In genomic region chr11:42393451-42393850, GRCm38 (mm10) we compare ENCODE assay signal across 20 mouse cellular contexts. TPM values are rescaled to one million over a fixed set of nuclear protein-coding genes. Genes with fewer than 3 reads are reported as not detected.
DNase-seq lines count a peak whose midpoint lies in the region; ATAC-seq and TF ChIP-seq lines count a peak whose summit lies in the region.
"Had no signal": no experiment of that assay in that cellular context is flagged by ENCODE, and none has a peak within 500 bp of the region (broad histone marks: within the 10 kb centered on the region; RNA-seq: fewer than 3 reads in every experiment).

No protein-coding gene starts in this region.

- no peaks in the 10 kb centered on the region for H3K36me3 ChIP-seq in midbrain, postnatal 0 days (ENCODE audit: insufficient read depth, low read length)
- no peaks in the 10 kb centered on the region for H3K36me3 ChIP-seq in midbrain, embryonic 13.5 days
- H3K36me3 ChIP-seq in heart, embryonic 12.5 days: no peaks in the 10 kb centered on the region
- H3K36me3 ChIP-seq: embryonic facial prominence, embryonic 10.5 days; forebrain, embryonic 15.5 days; heart, embryonic 10.5 days; heart, embryonic 15.5 days had no signal

- no peak overlapping the region for H3K27ac ChIP-seq in midbrain, postnatal 0 days (ENCODE audit: low read depth, low read length)
- no peak overlapping the region for H3K27ac ChIP-seq in midbrain, embryonic 13.5 days
- no peak overlapping the region for H3K27ac ChIP-seq in heart, embryonic 12.5 days (ENCODE audit: poor library complexity, severe bottlenecking)
- H3K27ac ChIP-seq: embryonic facial prominence, embryonic 10.5 days; forebrain, embryonic 15.5 days; heart, embryonic 10.5 days; heart, embryonic 15.5 days; hindbrain, embryonic 14.5 days had no signal

- H3K9me3 ChIP-seq in midbrain, postnatal 0 days (ENCODE audit: low read length): no peaks in the 10 kb centered on the region
- no peaks in the 10 kb centered on the region for H3K9me3 ChIP-seq in midbrain, embryonic 13.5 days
- H3K9me3 ChIP-seq in heart, embryonic 12.5 days (replicated peaks): no peaks in the 10 kb centered on the region
- H3K9me3 ChIP-seq: embryonic facial prominence, embryonic 10.5 days; forebrain, embryonic 15.5 days; heart, embryonic 10.5 days; heart, embryonic 15.5 days had no signal

- no peak overlapping the region for H3K9ac ChIP-seq in midbrain, postnatal 0 days (replicated peaks; ENCODE audit: low read length, poor library complexity, severe bottlenecking)
- no peak overlapping the region for H3K9ac ChIP-seq in midbrain, embryonic 13.5 days (replicated peaks)
- H3K9ac ChIP-seq in heart, embryonic 12.5 days: no peak overlapping the region
- H3K9ac ChIP-seq: forebrain, embryonic 15.5 days; heart, embryonic 15.5 days; hindbrain, embryonic 14.5 days had no signal

- no peak for DNase-seq in frontal cortex, adult 2 months (ENCODE audit: extremely low spot score in 1 of 2, low spot score in 1 of 2)
- DNase-seq in midbrain, postnatal 0 days (ENCODE audit: low spot score): peak; percentile 19
- DNase-seq in brain, embryonic 18.5 days (ENCODE audit: low read depth, low spot score): peak; percentile 42
- DNase-seq: adrenal gland, adult 8-10 months; cerebellum, adult 2 months; cerebellum, postnatal 10 days; gastrocnemius, postnatal 36 days; heart, adult 18-20 months; heart, postnatal 14 days had no signal

- ATAC-seq in frontal cortex, adult (ENCODE audit: low TSS enrichment): 0 out of 2 replicates have a peak, but pooled peaks have one; percentile 27
- no peak for ATAC-seq in midbrain, postnatal 0 days (ENCODE audit: low FRiP score)
- no peak for ATAC-seq in midbrain, embryonic 13.5 days
- ATAC-seq in heart, embryonic 12.5 days (ENCODE audit: insufficient number of reproducible peaks, low FRiP score): no peak
- ATAC-seq: forebrain, embryonic 15.5 days; intestine, embryonic 16.5 days had no signal

- H3K4me3 ChIP-seq in midbrain, postnatal 0 days (ENCODE audit: low read depth, low read length): no peak overlapping the region
- H3K4me3 ChIP-seq in midbrain, embryonic 13.5 days (replicated peaks): no peak overlapping the region
- H3K4me3 ChIP-seq in heart, embryonic 12.5 days: no peak overlapping the region
- H3K4me3 ChIP-seq: embryonic facial prominence, embryonic 10.5 days; forebrain, embryonic 15.5 days; heart, embryonic 10.5 days; heart, embryonic 15.5 days had no signal

- H3K27me3 ChIP-seq in midbrain, postnatal 0 days (ENCODE audit: insufficient read depth, low read length): no peaks in the 10 kb centered on the region
- no peaks in the 10 kb centered on the region for H3K27me3 ChIP-seq in midbrain, embryonic 13.5 days
- no peaks in the 10 kb centered on the region for H3K27me3 ChIP-seq in heart, embryonic 12.5 days (replicated peaks)
- H3K27me3 ChIP-seq: CH12.LX; forebrain, embryonic 15.5 days; heart, embryonic 15.5 days had no signal

- H3K4me1 ChIP-seq in midbrain, postnatal 0 days (ENCODE audit: insufficient read depth, low read length): no peaks in the 10 kb centered on the region
- H3K4me1 ChIP-seq in midbrain, embryonic 13.5 days (replicated peaks): no peaks in the 10 kb centered on the region
- H3K4me1 ChIP-seq in heart, embryonic 12.5 days (replicated peaks): no peaks in the 10 kb centered on the region
- H3K4me1 ChIP-seq: embryonic facial prominence, embryonic 10.5 days; forebrain, embryonic 15.5 days; heart, embryonic 10.5 days; heart, embryonic 15.5 days had no signal

- H3K4me2 ChIP-seq in midbrain, postnatal 0 days (ENCODE audit: low read depth, low read length, poor library complexity, severe bottlenecking): no peak overlapping the region
- H3K4me2 ChIP-seq in midbrain, embryonic 13.5 days (replicated peaks): no peak overlapping the region
- no peak overlapping the region for H3K4me2 ChIP-seq in heart, embryonic 12.5 days
- H3K4me2 ChIP-seq: forebrain, embryonic 15.5 days; heart, embryonic 15.5 days; hindbrain, embryonic 14.5 days had no signal

- WGBS in midbrain, postnatal 0 days: 64% methylated on average over 4 of the region's 4 CpGs
- WGBS in midbrain, embryonic 13.5 days: 80% methylated on average over 4 of the region's 4 CpGs
- 73% methylated on average over 4 of the region's 4 CpGs for WGBS in heart, embryonic 12.5 days

- TF ChIP-seq CTCF in midbrain, postnatal 0 days (IDR thresholded peaks at IDR 0.05): no peak

RNA-seq across cellular contexts. Expression of gene Gabrb2, which starts 26.1 kb away (rescaled TPM):
- polyA plus RNA-seq in frontal cortex, adult 2 months (2012; rRNA removed): 35.8 and 39.5 TPM in 2 replicates
- total RNA-seq in midbrain, postnatal 0 days (2014; rRNA removed): 114 and 136 TPM in 2 replicates
- polyA plus RNA-seq in midbrain, postnatal 0 days (2015; fragmentation: Nextera tagmentation; extraction: Ambion mirVana): 35.7 and 36.9 TPM in 2 replicates
- polyA plus RNA-seq in midbrain, embryonic 13.5 days (2015; fragmentation: Nextera tagmentation; extraction: Ambion mirVana): 30.6 and 35.0 TPM in 2 replicates
- polyA plus RNA-seq in heart, embryonic 12.5 days (2016; fragmentation: Nextera tagmentation; extraction: Ambion mirVana): 2.1 and 3.0 TPM in 2 replicates
- total RNA-seq: CH12.LX; hematopoietic stem cell, adult 5-6 weeks had no signal

Comparison
In these comparisons a context has a peak if more than half of its experiments do, and no peak if none do; other contexts are left out.
1. DNase-seq: peak in midbrain, postnatal 0 days (single experiment) and brain, embryonic 18.5 days (single experiment); none in frontal cortex, adult 2 months (0 of 2).